Mouse (Mus musculus) adrenal gland, adult 2 months (tissue): Measurements from ENCODE around the gene Izumo1r. TPM values are rescaled to one million over a fixed set of nuclear protein-coding genes. Genes with fewer than 3 reads are reported as not detected.

Source experiments
- DNase-seq: peaks from one replicate; pipeline ENCODE4 v3.0.0; 2021
- long read RNA-seq: library from polyadenylated mRNA; stranded (forward); transcript quantifications from one replicate; pipeline ENCODE4 v2.0.0, GENCODE M21; 2021
- polyA plus RNA-seq: library from polyadenylated mRNA; depleted of rRNA; stranded (reverse); fragments of >200 nt; gene quantifications from 2 replicates; pipeline ENCODE4 v1.2.3, GENCODE M21; 2012; rRNA removed
- total RNA-seq, 2 experiments: library from RNA; stranded (reverse); gene quantifications; 2 replicates each; pipeline ENCODE4 v1.2.3; 2021

The Izumo1r gene
- not detected for total RNA-seq
- 0.17 TPM in 1 of 2 replicates, not detected in the other for polyA plus RNA-seq
- long read RNA-seq = 0 reads

GRCm38 (mm10) chr9:14903581-14904378 lies at the start of gene Izumo1r:
Izumo1r (minus strand) TSS chr9:14903949.
- DNase-seq = no peak

GRCm38 (mm10) chr9:14951072-14951471 lies 47.3 kb upstream of the Izumo1r start:
- no peak for DNase-seq

- DNase-seq = no peak
Measured at GRCm38 (mm10) chr9:14948843-14949242, 45.1 kb upstream of the Izumo1r start.

- no peak for DNase-seq
Measured at GRCm38 (mm10) chr9:14946677-14947076, 42.9 kb upstream of the Izumo1r start.

GRCm38 (mm10) chr9:14945919-14946318 lies 42.2 kb upstream of the Izumo1r start:
- no peak for DNase-seq

- no peak for DNase-seq
Measured at GRCm38 (mm10) chr9:14942143-14942720, 38.5 kb upstream of the Izumo1r start.

- no peak for DNase-seq
Measured at GRCm38 (mm10) chr9:14939610-14940009, 35.9 kb upstream of the Izumo1r start.

GRCm38 (mm10) chr9:14937308-14937707 lies 33.6 kb upstream of the Izumo1r start:
- DNase-seq = no peak

GRCm38 (mm10) chr9:14934851-14935250 lies 31.1 kb upstream of the Izumo1r start:
- no peak for DNase-seq

GRCm38 (mm10) chr9:14931943-14932342 lies 28.2 kb upstream of the Izumo1r start:
- DNase-seq = no peak

GRCm38 (mm10) chr9:14931211-14931610 lies 27.5 kb upstream of the Izumo1r start:
- no peak for DNase-seq

GRCm38 (mm10) chr9:14926593-14926992 lies 22.8 kb upstream of the Izumo1r start:
- DNase-seq = no peak

- DNase-seq = no peak
Measured at GRCm38 (mm10) chr9:14923625-14924024, 19.9 kb upstream of the Izumo1r start.

GRCm38 (mm10) chr9:14921971-14922560 lies 18.3 kb upstream of the Izumo1r start:
- no peak for DNase-seq

- no peak for DNase-seq
Measured at GRCm38 (mm10) chr9:14921254-14921653, 17.5 kb upstream of the Izumo1r start.

- no peak for DNase-seq
Measured at GRCm38 (mm10) chr9:14920608-14921007, 16.9 kb upstream of the Izumo1r start.

GRCm38 (mm10) chr9:14918825-14919668 lies 15.3 kb upstream of the Izumo1r start:
- DNase-seq = no peak

- DNase-seq = no peak
Measured at GRCm38 (mm10) chr9:14917661-14918060, 13.9 kb upstream of the Izumo1r start.

GRCm38 (mm10) chr9:14912037-14912436 lies 8.3 kb upstream of the Izumo1r start:
- no peak for DNase-seq

- DNase-seq = no peak
Measured at GRCm38 (mm10) chr9:14909981-14910380, 6.2 kb upstream of the Izumo1r start.

- no peak for DNase-seq
Measured at GRCm38 (mm10) chr9:14907816-14908415, 4.2 kb upstream of the Izumo1r start.

GRCm38 (mm10) chr9:14905956-14906355 lies 2.2 kb upstream of the Izumo1r start:
- DNase-seq = no peak
